Comparison of ENCODE assay signal across 23 mouse cellular contexts in genomic region chr9:77857091-77858058, GRCm38 (mm10). TPM values are rescaled to one million over a fixed set of nuclear protein-coding genes. Genes with fewer than 3 reads are reported as not detected.
A peak's percentile ranks its signal among the peaks of the same experiment; 100 is the strongest.
DNase-seq lines count a peak whose midpoint lies in the region; ATAC-seq and TF ChIP-seq lines count a peak whose summit lies in the region.
"Had no signal": no experiment of that assay in that cellular context is flagged by ENCODE, and none has a peak within 500 bp of the region (broad histone marks: within the 10 kb centered on the region; RNA-seq: fewer than 3 reads in every experiment).

No protein-coding gene starts in this region.

- H3K4me1 ChIP-seq in kidney, adult 2 months (ENCODE audit: control insufficient read depth, insufficient read depth, low read length), result 0 out of 2 replicates have a peak, but pooled peaks cover 4% of the 10 kb centered on the region
- H3K4me1 ChIP-seq in neural tube, embryonic 13.5 days (replicated peaks), result peaks cover 4% of the 10 kb centered on the region; the same call in 1 of the 2 replicates
- peaks cover 34% of the 10 kb centered on the region for H3K4me1 ChIP-seq in kidney, embryonic 16.5 days (ENCODE audit: insufficient read depth, low read length)
- H3K4me1 ChIP-seq: embryonic facial prominence, embryonic 15.5 days; stomach, embryonic 15.5 days had no signal

- H3K4me2 ChIP-seq in neural tube, embryonic 13.5 days, result no peak overlapping the region
- H3K4me2 ChIP-seq in kidney, embryonic 16.5 days (replicated peaks; ENCODE audit: low read depth, low read length), result no peak overlapping the region
- H3K4me2 ChIP-seq: embryonic facial prominence, embryonic 15.5 days; heart, embryonic 11.5 days; liver, embryonic 11.5 days; midbrain, embryonic 11.5 days; stomach, embryonic 15.5 days had no signal

- DNase-seq in kidney, adult 2 months, result peak; percentile 30
- DNase-seq in kidney, postnatal 25 days, result no peak
- no peak for DNase-seq in neural tube, embryonic 10.5 days (ENCODE audit: extremely low spot score, low spot score)
- peak; percentile 67 for DNase-seq in retina, postnatal 1 day
- no peak for DNase-seq in right cerebral cortex, postnatal 36 days (ENCODE audit: low spot score in 2 of 2)
- no peak for DNase-seq in cerebellum, adult 18-20 months
- DNase-seq: adrenal gland, adult 8-10 months; B cell, adult 2 months; cerebellum, adult 11-12 months; cerebellum, postnatal 36 days; gastrocnemius, adult 2 months; layer of hippocampus, adult 9-11 months; lung, adult 18-20 months; right cerebral cortex, adult 18-20 months; thymus, adult 18-20 months; thymus, postnatal 4 days had no signal

- peak; percentile 71; the same call in 1 of the 2 replicates for ATAC-seq in neural tube, embryonic 13.5 days (ENCODE audit: low read depth)
- ATAC-seq in kidney, embryonic 16.5 days (ENCODE audit: low FRiP score, low TSS enrichment), result no peak

- no peak overlapping the region for H3K4me3 ChIP-seq in kidney, adult 2 months (ENCODE audit: insufficient read depth, low read depth, low read length)
- H3K4me3 ChIP-seq in neural tube, embryonic 13.5 days, result no peak overlapping the region
- no peak overlapping the region for H3K4me3 ChIP-seq in kidney, embryonic 16.5 days (ENCODE audit: low read length)
- H3K4me3 ChIP-seq: embryonic facial prominence, embryonic 15.5 days; gastrocnemius, adult 2 months; stomach, embryonic 15.5 days had no signal

- 62% methylated on average over 9 of the region's 9 CpGs for WGBS in kidney, adult 2 months
- WGBS in neural tube, embryonic 13.5 days, result 65% methylated on average over 9 of the region's 9 CpGs
- WGBS in kidney, embryonic 16.5 days, result 52% methylated on average over 9 of the region's 9 CpGs

- H3K27ac ChIP-seq in kidney, adult 2 months (ENCODE audit: insufficient read depth, low read depth, low read length), result no peak overlapping the region
- H3K27ac ChIP-seq in neural tube, embryonic 13.5 days (replicated peaks), result no peak overlapping the region
- H3K27ac ChIP-seq in kidney, embryonic 16.5 days (ENCODE audit: low read length), result peak overlapping the region; percentile 46
- H3K27ac ChIP-seq: embryonic facial prominence, embryonic 15.5 days; gastrocnemius, adult 2 months; stomach, embryonic 15.5 days had no signal

- TF ChIP-seq POLR2A in kidney, adult 2 months (IDR thresholded peaks at IDR 0.05; ENCODE audit: low read depth, low read length), result no peak

- H3K27me3 ChIP-seq in kidney, adult 2 months (replicated peaks; ENCODE audit: control insufficient read depth, insufficient read depth, low read length), result no peaks in the 10 kb centered on the region
- no peaks in the 10 kb centered on the region for H3K27me3 ChIP-seq in neural tube, embryonic 13.5 days
- no peaks in the 10 kb centered on the region for H3K27me3 ChIP-seq in kidney, embryonic 16.5 days (ENCODE audit: insufficient read depth, low read length)
- H3K27me3 ChIP-seq: embryonic facial prominence, embryonic 15.5 days; stomach, embryonic 15.5 days had no signal

- no peak for TF ChIP-seq CTCF in kidney, adult 2 months (conservative IDR thresholded peaks at IDR 0.05; ENCODE audit: insufficient read depth, insufficient read length, low read depth, low read length)

- H3K9me3 ChIP-seq in neural tube, embryonic 13.5 days, result no peaks in the 10 kb centered on the region
- no peaks in the 10 kb centered on the region for H3K9me3 ChIP-seq in kidney, embryonic 16.5 days (ENCODE audit: low read length)
- H3K9me3 ChIP-seq: embryonic facial prominence, embryonic 15.5 days; stomach, embryonic 15.5 days had no signal

- H3K36me3 ChIP-seq in kidney, adult 2 months (ENCODE audit: control insufficient read depth, insufficient read depth, low read length), result no peaks in the 10 kb centered on the region
- no peaks in the 10 kb centered on the region for H3K36me3 ChIP-seq in neural tube, embryonic 13.5 days
- no peaks in the 10 kb centered on the region for H3K36me3 ChIP-seq in kidney, embryonic 16.5 days (ENCODE audit: insufficient read depth, low read length)
- H3K36me3 ChIP-seq: embryonic facial prominence, embryonic 15.5 days; stomach, embryonic 15.5 days had no signal

- H3K9ac ChIP-seq in neural tube, embryonic 13.5 days, result no peak overlapping the region
- no peak overlapping the region for H3K9ac ChIP-seq in kidney, embryonic 16.5 days (replicated peaks; ENCODE audit: low read length)
- H3K9ac ChIP-seq: embryonic facial prominence, embryonic 15.5 days; stomach, embryonic 15.5 days had no signal

RNA-seq across cellular contexts. Expression of gene Elovl5, which starts 59.8 kb away (rescaled TPM):
- 67.2 and 70.0 TPM in 2 replicates for polyA plus RNA-seq in kidney, adult 2 months (2012; rRNA removed)
- 62.6 and 68.3 TPM in 2 replicates for polyA plus RNA-seq in neural tube, embryonic 13.5 days (2015; fragmentation: Nextera tagmentation; extraction: Ambion mirVana)
- 90.1 and 95.9 TPM in 2 replicates for polyA plus RNA-seq in kidney, embryonic 16.5 days (2015; fragmentation: Nextera tagmentation; extraction: Ambion mirVana)

Comparison
In these comparisons a context has a peak if more than half of its experiments do, and no peak if none do; other contexts are left out.
1. DNase-seq: peak in kidney, adult 2 months (single experiment) and retina, postnatal 1 day (single experiment); none in kidney, postnatal 25 days (0 of 2), neural tube, embryonic 10.5 days (single experiment), right cerebral cortex, postnatal 36 days (0 of 2) and cerebellum, adult 18-20 months (0 of 2).